Mouse (Mus musculus) gastrocnemius, postnatal 4 days (tissue): Measurements from ENCODE around the gene Lamtor3. TPM values are rescaled to one million over a fixed set of nuclear protein-coding genes. Genes with fewer than 3 reads are reported as not detected.
A peak's percentile ranks its signal among the peaks of the same experiment; 100 is the strongest.
"Not testable (repeated sequence)": the region's sequence is repeated elsewhere in the genome, so short reads cannot be mapped to it uniquely, and the experiment has no call there.

ENCODE experiments used
- DNase-seq, 2 experiments: peaks; one replicate each; pipeline ENCODE4 v3.0.0; 2021 to 2022; ENCODE audit warnings: low spot score in 2 of 2, mixed read lengths in 2 of 2
- long read RNA-seq, 2 experiments: library from polyadenylated mRNA; stranded (forward); transcript quantifications; one replicate each; pipeline ENCODE4 v2.0.0; 2021
- total RNA-seq, 2 experiments: library from RNA; stranded (reverse); gene quantifications; 2 replicates each; pipeline ENCODE4 v1.2.3; 2021

Lamtor3 gene
- 10 to 100 TPM; 55.8 to 59.8 TPM for total RNA-seq
- long read RNA-seq, experiment 1, transcript Lamtor3-201 (7 exons, 1,295 nt) = major isoform, 78 of 91 reads
- long read RNA-seq, experiment 1, partial matches to known transcripts = 3 of 91 reads
- long read RNA-seq, experiment 1, other reads (novel, unspliced or antisense) = 8 of 91 reads
- long read RNA-seq, experiment 2, transcript Lamtor3-201 (7 exons, 1,295 nt) = major isoform, 52 of 72 reads
- long read RNA-seq, experiment 2, partial matches to known transcripts = 11 of 72 reads
- long read RNA-seq, experiment 2, other reads (novel, unspliced or antisense) = 8 of 72 reads

GRCm38 (mm10) chr3:137918172-137918931 is at the start of gene Lamtor3:
Gene Lamtor3, plus strand, starts transcription at chr3:137918506.
- DNase-seq = peak; percentile 85 to 87

- no peak for DNase-seq
These were observed 48.9 kb upstream of the Lamtor3 start for GRCm38 (mm10) chr3:137869395-137869794.

GRCm38 (mm10) chr3:137879313-137879712 is 39.0 kb upstream of the Lamtor3 start:
- no peak for DNase-seq

GRCm38 (mm10) chr3:137880109-137880748 is 38.1 kb upstream of the Lamtor3 start:
- DNase-seq = no peak

GRCm38 (mm10) chr3:137881093-137881492 is 37.2 kb upstream of the Lamtor3 start:
- no peak for DNase-seq

- DNase-seq = no peak
These were observed 30.3 kb upstream of the Lamtor3 start for GRCm38 (mm10) chr3:137887961-137888360.

- DNase-seq = no peak
These were observed 27.2 kb upstream of the Lamtor3 start for GRCm38 (mm10) chr3:137891089-137891488.

GRCm38 (mm10) chr3:137892118-137892517 is 26.2 kb upstream of the Lamtor3 start:
- DNase-seq = no peak

- no peak for DNase-seq
These were observed 24.5 kb upstream of the Lamtor3 start for GRCm38 (mm10) chr3:137893789-137894188.

GRCm38 (mm10) chr3:137895196-137895595 is 23.1 kb upstream of the Lamtor3 start:
- DNase-seq = no peak

- no peak for DNase-seq
These were observed 21.9 kb upstream of the Lamtor3 start for GRCm38 (mm10) chr3:137896386-137896785.

- DNase-seq = no peak
These were observed 21.4 kb upstream of the Lamtor3 start for GRCm38 (mm10) chr3:137896867-137897266.

GRCm38 (mm10) chr3:137897685-137898084 is 20.6 kb upstream of the Lamtor3 start:
- no peak for DNase-seq

- DNase-seq = no peak
These were observed 18.2 kb upstream of the Lamtor3 start for GRCm38 (mm10) chr3:137900149-137900548.

- no peak for DNase-seq
These were observed 5.2 kb upstream of the Lamtor3 start for GRCm38 (mm10) chr3:137913093-137913492.

- DNase-seq = not testable (repeated sequence)
These were observed 3.7 kb upstream of the Lamtor3 start for GRCm38 (mm10) chr3:137914567-137914966.

GRCm38 (mm10) chr3:137917694-137918171 is 573 bp upstream of the Lamtor3 start:
- no peak for DNase-seq

- no peak for DNase-seq
These were observed 616 bp downstream of the Lamtor3 start for GRCm38 (mm10) chr3:137918932-137919311.

- no peak for DNase-seq
These were observed 1.1 kb downstream of the Lamtor3 start for GRCm38 (mm10) chr3:137919398-137919797.

GRCm38 (mm10) chr3:137920594-137920993 is 2.3 kb downstream of the Lamtor3 start:
- no peak for DNase-seq

- DNase-seq = no peak
These were observed 8.7 kb downstream of the Lamtor3 start for GRCm38 (mm10) chr3:137927010-137927409.

- no peak for DNase-seq
These were observed 11.6 kb downstream of the Lamtor3 start for GRCm38 (mm10) chr3:137929940-137930339.
